In genomic region chr5:21500941-21501340, GRCm38 (mm10) we compare ENCODE assay signal across 23 mouse cellular contexts. TPM values are rescaled to one million over a fixed set of nuclear protein-coding genes. Genes with fewer than 3 reads are reported as not detected.
A peak's percentile ranks its signal among the peaks of the same experiment; 100 is the strongest.
DNase-seq lines count a peak whose midpoint lies in the region; ATAC-seq and TF ChIP-seq lines count a peak whose summit lies in the region.
"Had no signal": no experiment of that assay in that cellular context is flagged by ENCODE, and none has a peak within 500 bp of the region (broad histone marks: within the 10 kb centered on the region; RNA-seq: fewer than 3 reads in every experiment).

No protein-coding gene starts in this region.

- no peaks in the 10 kb centered on the region for H3K27me3 ChIP-seq in embryonic facial prominence, embryonic 12.5 days
- H3K27me3 ChIP-seq in embryonic facial prominence, embryonic 10.5 days (replicated peaks; ENCODE audit: low read depth, poor library complexity, severe bottlenecking) = no peaks in the 10 kb centered on the region
- H3K27me3 ChIP-seq: hindbrain, embryonic 15.5 days; lung, embryonic 15.5 days had no signal

- peaks cover 22% of the 10 kb centered on the region for H3K4me1 ChIP-seq in embryonic facial prominence, embryonic 12.5 days
- peaks cover 11% of the 10 kb centered on the region for H3K4me1 ChIP-seq in embryonic facial prominence, embryonic 10.5 days
- H3K4me1 ChIP-seq: hindbrain, embryonic 15.5 days had no signal

- ATAC-seq in embryonic facial prominence, embryonic 12.5 days (ENCODE audit: insufficient number of reproducible peaks, insufficient read depth, low FRiP score, low TSS enrichment) = no peak
- ATAC-seq in megakaryocyte, adult 5-6 weeks (ENCODE audit: poor library complexity, severe bottlenecking) = no peak
- ATAC-seq: activated CD4-positive, CD25-positive, alpha-beta regulatory T cell, adult 4 months had no signal

- no peak for DNase-seq in embryonic facial prominence, embryonic 10.5 days (ENCODE audit: low spot score)
- peak; percentile 12 for DNase-seq in heart, adult 11 months
- DNase-seq in heart, adult 18-20 months = no peak
- peak; percentile 57 to 59 for DNase-seq in layer of hippocampus, adult 2 months (ENCODE audit: low spot score in 2 of 2)
- no peak for DNase-seq in layer of hippocampus, postnatal 10 days (ENCODE audit: low spot score in 2 of 2)
- peak; percentile 18 to 25 for DNase-seq in layer of hippocampus, postnatal 36 days
- DNase-seq: adrenal gland, postnatal 10 days; cerebellum, adult 9-10 months; gastrocnemius, adult 2 months; kidney, adult 11 months; lung, postnatal 36 days; midbrain, embryonic 14.5 days; right cerebral cortex, postnatal 14 days had no signal

- H3K9me3 ChIP-seq in embryonic facial prominence, embryonic 12.5 days = no peaks in the 10 kb centered on the region
- H3K9me3 ChIP-seq in embryonic facial prominence, embryonic 10.5 days = no peaks in the 10 kb centered on the region
- H3K9me3 ChIP-seq: hindbrain, embryonic 15.5 days; lung, embryonic 15.5 days had no signal

- no peak for TF ChIP-seq CTCF in layer of hippocampus, adult 2 months (conservative IDR thresholded peaks at IDR 0.05)

- H3K4me3 ChIP-seq in embryonic facial prominence, embryonic 12.5 days = no peak overlapping the region
- H3K4me3 ChIP-seq in embryonic facial prominence, embryonic 10.5 days = no peak overlapping the region
- H3K4me3 ChIP-seq in layer of hippocampus, adult 2 months = no peak overlapping the region
- H3K4me3 ChIP-seq: gastrocnemius, adult 2 months; hindbrain, embryonic 15.5 days; lung, embryonic 15.5 days had no signal

- no peaks in the 10 kb centered on the region for H3K36me3 ChIP-seq in embryonic facial prominence, embryonic 12.5 days
- no peaks in the 10 kb centered on the region for H3K36me3 ChIP-seq in embryonic facial prominence, embryonic 10.5 days (replicated peaks)
- H3K36me3 ChIP-seq: hindbrain, embryonic 15.5 days; lung, embryonic 15.5 days had no signal

- no peak overlapping the region for H3K4me2 ChIP-seq in embryonic facial prominence, embryonic 12.5 days (replicated peaks)
- H3K4me2 ChIP-seq: heart, embryonic 11.5 days; hindbrain, embryonic 15.5 days; lung, embryonic 15.5 days had no signal

- 83% methylated on average over 2 of the region's 2 CpGs for WGBS in embryonic facial prominence, embryonic 12.5 days
- 88% methylated on average over 2 of the region's 2 CpGs for WGBS in embryonic facial prominence, embryonic 10.5 days

- 0 out of 2 replicates have a peak overlapping the region, but pooled peaks have one; percentile 26 for H3K27ac ChIP-seq in embryonic facial prominence, embryonic 12.5 days
- no peak overlapping the region for H3K27ac ChIP-seq in embryonic facial prominence, embryonic 10.5 days (replicated peaks)
- peak overlapping the region; percentile 8; the same call in 1 of the 2 replicates for H3K27ac ChIP-seq in layer of hippocampus, adult 2 months
- H3K27ac ChIP-seq: gastrocnemius, adult 2 months; hindbrain, embryonic 15.5 days; kidney, postnatal 0 days; liver, embryonic 14.5 days; lung, embryonic 15.5 days had no signal

- H3K9ac ChIP-seq in embryonic facial prominence, embryonic 12.5 days = no peak overlapping the region
- H3K9ac ChIP-seq: hindbrain, embryonic 15.5 days; liver, embryonic 14.5 days; lung, embryonic 15.5 days had no signal

RNA-seq across cellular contexts. Expression of gene Lrrc17, which starts 42.4 kb away (rescaled TPM):
- polyA plus RNA-seq in embryonic facial prominence, embryonic 12.5 days (2016; fragmentation: Nextera tagmentation; extraction: Ambion mirVana) = 85.1 and 88.5 TPM in 2 replicates
- polyA plus RNA-seq in embryonic facial prominence, embryonic 10.5 days (2016; fragmentation: Nextera tagmentation; extraction: Ambion mirVana) = 12.9 and 15.9 TPM in 2 replicates
- total RNA-seq in heart, adult 18-20 months (2021) = 1 to 10 TPM; 2.0 to 2.8 TPM
- under 1 TPM; 0.23 to 0.47 TPM for total RNA-seq in layer of hippocampus, adult 2 months (2021)
- 1 to 10 TPM; 1.2 to 1.3 TPM for total RNA-seq in layer of hippocampus, postnatal 10 days (2021)
- total RNA-seq in layer of hippocampus, postnatal 36 days (2021) = under 1 TPM; 0.15 to 0.25 TPM
- total RNA-seq in megakaryocyte, adult 5-6 weeks (2015) = not detected in 2 replicates
- total RNA-seq in megakaryocyte, adult 5-6 weeks (2017) = not detected in 2 replicates
- total RNA-seq: hematopoietic stem cell, adult 5-6 weeks; megakaryocyte-erythroid progenitor cell, adult 5-6 weeks had no signal

Comparison
In these comparisons a context has a peak if more than half of its experiments do, and no peak if none do; other contexts are left out.
1. DNase-seq: peak in heart, adult 11 months (single experiment), layer of hippocampus, adult 2 months (2 of 2) and layer of hippocampus, postnatal 36 days (2 of 2); none in embryonic facial prominence, embryonic 10.5 days (single experiment), heart, adult 18-20 months (0 of 2) and layer of hippocampus, postnatal 10 days (0 of 2).